Mouse (Mus musculus) cerebellum, adult 9-11 months (tissue): ENCODE data around the gene Tlnrd1.
A peak's percentile ranks its signal among the peaks of the same experiment; 100 is the strongest.

Experiments
- DNase-seq: peaks from one replicate; pipeline ENCODE4 v3.0.0; 2022

Tlnrd1 gene

GRCm38 (mm10) chr7:83883276-83884020 is 657 bp downstream of the Tlnrd1 start:
- no peak for DNase-seq

- peak; percentile 68 for DNase-seq
These were observed 1.4 kb downstream of the Tlnrd1 start for GRCm38 (mm10) chr7:83882633-83883275.

GRCm38 (mm10) chr7:83882150-83882632 is 1.9 kb downstream of the Tlnrd1 start:
- peak; percentile 62 for DNase-seq

- no peak for DNase-seq
These were observed 5.2 kb downstream of the Tlnrd1 start for GRCm38 (mm10) chr7:83878676-83879448.

GRCm38 (mm10) chr7:83877088-83877487 is 7.0 kb downstream of the Tlnrd1 start:
- no peak for DNase-seq

GRCm38 (mm10) chr7:83869839-83870543 is 14.1 kb downstream of the Tlnrd1 start:
- DNase-seq = no peak

GRCm38 (mm10) chr7:83868200-83868599 is 15.9 kb downstream of the Tlnrd1 start:
- DNase-seq = no peak

- DNase-seq = no peak
These were observed 20.6 kb downstream of the Tlnrd1 start for GRCm38 (mm10) chr7:83863554-83863953.

- DNase-seq = no peak
These were observed 24.6 kb downstream of the Tlnrd1 start for GRCm38 (mm10) chr7:83859378-83860083.

GRCm38 (mm10) chr7:83857921-83858320 is 26.2 kb downstream of the Tlnrd1 start:
- DNase-seq = no peak

GRCm38 (mm10) chr7:83857208-83857488 is 27.0 kb downstream of the Tlnrd1 start:
- no peak for DNase-seq

- no peak for DNase-seq
These were observed 27.5 kb downstream of the Tlnrd1 start for GRCm38 (mm10) chr7:83856353-83857207.

GRCm38 (mm10) chr7:83855203-83855602 is 28.9 kb downstream of the Tlnrd1 start:
- DNase-seq = no peak

GRCm38 (mm10) chr7:83852381-83853380 is 31.4 kb downstream of the Tlnrd1 start:
- DNase-seq = no peak

GRCm38 (mm10) chr7:83851569-83852380 is 32.3 kb downstream of the Tlnrd1 start:
- no peak for DNase-seq

GRCm38 (mm10) chr7:83847187-83848075 is 36.7 kb downstream of the Tlnrd1 start:
- no peak for DNase-seq

- no peak for DNase-seq
These were observed 39.3 kb downstream of the Tlnrd1 start for GRCm38 (mm10) chr7:83844807-83845206.
